Mouse (Mus musculus) small intestine, adult 2 months (tissue): Measurements from ENCODE around the gene Cfap73.

Source experiments
- CTCF ChIP-seq: fragments of 200-500 bp; IDR thresholded peaks from 2 replicates; pipeline ENCODE4 v1.5.1; 2012; ENCODE audit warnings: low read depth, mild to moderate bottlenecking, control low read depth, inconsistent platforms, low read length, moderate library complexity, mixed read lengths; ENCODE audit not compliant: insufficient replicate concordance, insufficient read length; ENCODE audit errors: extremely low read depth
- POLR2A ChIP-seq: fragments of 200-500 bp; IDR thresholded peaks from 2 replicates; pipeline ENCODE4 v1.6.1; 2012; ENCODE audit warnings: low read depth, mild to moderate bottlenecking, control low read depth, inconsistent platforms, low read length, moderate library complexity

DNA sequence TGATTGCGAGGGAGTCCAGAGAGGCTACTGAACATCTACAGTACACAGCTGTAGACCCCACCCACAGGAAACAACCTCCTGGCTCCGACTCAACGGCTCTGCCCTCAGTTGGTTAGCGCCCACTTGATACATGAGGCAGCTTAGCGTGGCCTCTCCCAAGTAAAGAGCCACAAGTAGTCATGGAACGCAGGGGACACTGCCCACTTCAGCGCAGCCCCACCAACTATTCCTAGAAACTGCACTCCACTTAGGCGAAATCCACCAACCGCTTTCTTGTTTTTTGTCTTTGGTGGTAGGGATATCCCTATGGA is 46.5 kb downstream of the Cfap73 start:
- TF ChIP-seq POLR2A, result no peak; the same call in 1 of the 2 replicates
- no peak for TF ChIP-seq CTCF
